Mouse (Mus musculus): ENCODE results near the gene Pnma5.

GRCm38 (mm10) chrX:73039666-73040065 is 2.8 kb upstream of the Pnma5 start:
- TF ChIP-seq EP300 (IDR thresholded peaks at IDR 0.05; ENCODE audit: low read depth in 1 of 2, low read length in 2 of 2) (no peak), TAL1 (IDR thresholded peaks at IDR 0.05; ENCODE audit: low read length) (no peak), GABPA (IDR thresholded peaks at IDR 0.05; ENCODE audit: low read depth, low read length) (no peak), USF1 (IDR thresholded peaks at IDR 0.05; ENCODE audit: low read depth, low read length) (no peak), MXI1 (IDR thresholded peaks at IDR 0.05; ENCODE audit: low read depth, low read length) (no peak), HCFC1 (IDR thresholded peaks at IDR 0.05; ENCODE audit: low read depth, low read length) (no peak)

Measured in MEL (cell line).